Mouse (Mus musculus): ENCODE measurements around the gene Gm6525. TPM values are rescaled to one million over a fixed set of nuclear protein-coding genes. Genes with fewer than 3 reads are reported as not detected.

Gene Gm6525
- polyA plus RNA-seq, 1 experiment from 2014 or later = 3.7 TPM

DNA sequence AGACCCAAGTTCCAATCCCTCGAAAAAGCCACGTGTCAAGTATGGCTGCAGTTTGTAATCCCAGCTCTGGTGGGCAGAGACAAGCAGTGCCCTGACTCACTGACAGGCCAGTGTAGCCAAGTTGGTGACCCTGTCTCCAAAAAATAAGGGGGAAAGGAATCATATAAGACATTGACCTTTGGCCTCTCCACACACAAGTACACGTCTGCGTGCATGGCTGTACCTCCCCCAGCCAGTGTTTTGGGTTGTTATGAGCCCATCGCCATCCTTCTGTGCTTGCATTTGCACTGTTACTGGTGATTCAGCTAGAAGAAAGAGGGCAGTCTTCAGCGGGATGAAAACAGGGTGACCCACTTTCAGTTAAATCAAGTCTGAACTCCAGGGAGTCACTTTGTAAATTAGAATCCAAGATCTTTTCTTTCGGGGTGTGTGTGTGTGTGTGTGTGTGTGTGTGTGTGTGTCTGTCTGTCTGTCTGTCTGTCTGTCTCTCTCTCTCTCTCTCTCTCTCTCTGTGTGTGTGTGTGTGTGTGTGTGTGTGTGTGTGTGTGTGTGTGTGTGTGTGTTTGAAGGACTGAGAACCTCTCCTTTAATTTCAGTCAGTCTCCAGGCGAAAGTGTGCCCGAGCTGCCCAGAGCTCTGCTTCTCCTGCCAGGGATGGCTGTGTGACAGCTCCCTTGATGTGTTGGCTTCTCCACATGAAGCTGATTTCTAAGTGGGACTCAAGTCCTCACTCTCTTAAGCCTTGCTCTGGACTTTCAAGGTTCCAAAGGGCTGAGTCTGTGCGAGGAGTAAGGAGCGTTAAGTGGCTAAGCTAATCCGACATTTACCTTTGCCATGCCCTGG is 43.4 kb downstream of the Gm6525 start:
- H3K36me3 ChIP-seq (ENCODE audit: poor library complexity, severe bottlenecking) = 0 out of 2 replicates have a peak, but pooled peaks cover 7% of the 10 kb centered on the region
- 34% methylated on average over 12 of the region's 12 CpGs for WGBS
- peak overlapping the region; percentile 77 for H3K4me2 ChIP-seq
- no peaks in the 10 kb centered on the region for H3K9me3 ChIP-seq (replicated peaks)
- H3K4me1 ChIP-seq = peaks cover 82% of the 10 kb centered on the region
- ATAC-seq = no peak
- H3K27ac ChIP-seq = peak overlapping the region; percentile 66
- H3K9ac ChIP-seq = peak overlapping the region; percentile 62
- H3K4me3 ChIP-seq = peak overlapping the region; percentile 54
- no peaks in the 10 kb centered on the region for H3K27me3 ChIP-seq

DNA sequence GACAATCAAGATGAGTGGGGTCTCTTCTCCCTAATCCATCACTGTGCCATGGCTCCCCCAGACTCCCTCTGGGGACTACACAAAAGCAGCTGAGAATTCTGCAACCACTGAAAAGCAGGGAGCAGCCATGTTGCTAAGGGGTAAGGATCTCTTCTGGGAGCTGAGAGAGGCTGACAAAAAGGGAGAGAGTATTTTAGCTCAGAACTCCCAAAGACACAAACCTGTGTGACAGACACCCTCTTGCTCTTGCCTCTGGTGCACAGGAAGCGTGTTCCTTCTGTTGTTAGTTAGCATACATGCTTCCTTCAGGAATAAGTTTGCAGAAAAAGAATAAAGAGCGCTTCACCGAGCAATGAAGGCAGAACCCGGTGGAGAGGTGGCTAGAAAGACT is 44.1 kb downstream of the Gm6525 start:
- WGBS = 17% methylated on average over 4 of the region's 4 CpGs
- peak overlapping the region; percentile 77 for H3K4me2 ChIP-seq
- H3K27ac ChIP-seq = peak overlapping the region; percentile 66
- H3K27me3 ChIP-seq = no peaks in the 10 kb centered on the region
- no peaks in the 10 kb centered on the region for H3K9me3 ChIP-seq (replicated peaks)
- H3K4me3 ChIP-seq = peak overlapping the region; percentile 54
- H3K9ac ChIP-seq = peak overlapping the region; percentile 62
- ATAC-seq = no peak
- 0 out of 2 replicates have a peak, but pooled peaks cover 1% of the 10 kb centered on the region for H3K36me3 ChIP-seq (ENCODE audit: poor library complexity, severe bottlenecking)
- peaks cover 77% of the 10 kb centered on the region for H3K4me1 ChIP-seq

DNA sequence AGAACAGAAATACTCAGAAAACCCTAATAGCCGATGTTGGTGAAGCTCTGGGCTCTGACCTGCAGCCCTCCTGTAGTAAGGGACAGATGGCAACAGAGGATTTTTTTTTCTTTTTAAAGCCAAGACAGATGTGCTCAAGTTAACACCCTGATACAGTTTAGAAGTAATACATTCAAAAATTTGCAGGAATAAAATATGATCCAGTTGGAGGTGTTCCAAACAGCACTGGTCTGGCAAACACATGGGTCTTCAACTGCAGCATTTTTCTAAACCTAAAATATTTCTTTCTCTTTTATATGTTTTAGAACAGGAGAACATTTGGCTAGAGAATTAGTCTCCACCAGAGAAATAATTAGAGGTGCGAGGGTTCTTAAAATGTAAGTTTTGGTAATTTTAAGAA is 44.6 kb downstream of the Gm6525 start:
- no peak for ATAC-seq
- H3K36me3 ChIP-seq (ENCODE audit: poor library complexity, severe bottlenecking) = no peaks in the 10 kb centered on the region
- H3K4me3 ChIP-seq = peak overlapping the region; percentile 54
- no peaks in the 10 kb centered on the region for H3K9me3 ChIP-seq (replicated peaks)
- H3K27me3 ChIP-seq = no peaks in the 10 kb centered on the region
- peak overlapping the region; percentile 77 for H3K4me2 ChIP-seq
- peak overlapping the region; percentile 62 for H3K9ac ChIP-seq
- peaks cover 77% of the 10 kb centered on the region for H3K4me1 ChIP-seq
- WGBS = 42% methylated on average over 2 of the region's 2 CpGs
- H3K27ac ChIP-seq = peak overlapping the region; percentile 66; the same call in 1 of the 2 replicates

DNA sequence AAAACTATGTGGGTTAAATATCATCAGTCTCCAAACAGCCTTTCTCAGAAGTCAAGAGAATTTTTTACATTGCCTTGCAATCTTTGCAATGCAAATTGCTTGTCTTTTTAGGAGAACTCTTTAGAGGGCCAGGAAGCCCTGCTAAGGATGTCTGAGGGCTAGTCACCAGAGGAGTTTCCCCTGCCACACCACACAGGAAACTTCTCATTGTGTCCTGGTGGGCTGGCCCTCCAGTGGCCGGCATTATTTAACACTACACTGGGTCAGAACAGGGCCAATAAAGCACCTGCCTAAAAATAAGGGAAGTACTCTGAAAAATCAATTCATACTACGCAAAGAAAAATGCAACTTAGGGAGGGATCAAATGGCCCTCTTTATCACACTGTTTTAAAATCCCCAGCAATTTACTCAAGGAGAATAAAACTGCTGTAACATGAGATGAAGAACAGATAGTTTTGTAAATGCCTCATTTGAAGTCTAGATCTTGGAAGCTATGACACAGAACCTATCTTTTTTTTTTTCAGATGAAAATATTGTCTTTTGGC is 45.3 kb downstream of the Gm6525 start:
- H3K4me1 ChIP-seq = peaks cover 72% of the 10 kb centered on the region
- peak overlapping the region; percentile 70 for H3K9ac ChIP-seq
- H3K27me3 ChIP-seq = no peaks in the 10 kb centered on the region
- H3K36me3 ChIP-seq (ENCODE audit: poor library complexity, severe bottlenecking) = 0 out of 2 replicates have a peak, but pooled peaks cover under 1% of the 10 kb centered on the region
- no peak for ATAC-seq
- 9% methylated on average over 2 of the region's 2 CpGs for WGBS
- peak overlapping the region; percentile 83 for H3K27ac ChIP-seq
- H3K9me3 ChIP-seq (replicated peaks) = no peaks in the 10 kb centered on the region
- H3K4me2 ChIP-seq = peak overlapping the region; percentile 77
- peak overlapping the region; percentile 54 for H3K4me3 ChIP-seq

DNA sequence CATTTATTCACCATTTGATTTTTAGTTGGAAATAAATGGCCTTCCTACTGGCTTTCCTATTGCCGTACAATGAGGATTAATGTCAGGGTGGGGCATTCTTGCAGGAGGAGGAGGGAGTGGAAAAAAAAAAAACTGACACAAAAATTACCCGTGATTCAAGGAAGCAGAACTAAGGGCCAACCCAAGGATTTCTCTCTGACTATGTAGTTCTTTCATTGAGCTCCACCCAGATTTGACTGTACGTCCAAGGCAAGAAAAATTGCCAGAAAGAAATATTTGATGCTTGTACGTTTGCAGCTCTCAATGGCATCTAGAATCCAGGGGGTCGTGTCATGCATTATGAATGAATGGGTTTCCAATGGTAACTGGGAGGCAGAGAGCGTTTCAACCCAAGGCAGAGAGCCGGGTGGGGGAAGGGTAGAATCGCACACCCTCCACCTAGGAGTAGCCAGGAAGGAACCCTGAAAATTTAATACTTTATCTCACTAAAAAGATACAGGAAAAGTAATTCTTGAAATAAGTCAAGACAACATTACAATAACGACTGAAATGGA is 45.9 kb downstream of the Gm6525 start:
- WGBS = under 1% methylated on average over 9 of the region's 9 CpGs
- Histone ChIP-seq H3K4me3 (peak overlapping the region; percentile 54), H3K27ac (peak overlapping the region; percentile 83), H3K4me1 (peaks cover 67% of the 10 kb centered on the region), H3K4me2 (peak overlapping the region; percentile 77), H3K9me3 (replicated peaks) (no peaks in the 10 kb centered on the region), H3K27me3 (no peaks in the 10 kb centered on the region), H3K36me3 (ENCODE audit: poor library complexity, severe bottlenecking) (peaks cover 7% of the 10 kb centered on the region; the same call in 1 of the 2 replicates), H3K9ac (peak overlapping the region; percentile 70)
- ATAC-seq = peak; percentile 54

DNA sequence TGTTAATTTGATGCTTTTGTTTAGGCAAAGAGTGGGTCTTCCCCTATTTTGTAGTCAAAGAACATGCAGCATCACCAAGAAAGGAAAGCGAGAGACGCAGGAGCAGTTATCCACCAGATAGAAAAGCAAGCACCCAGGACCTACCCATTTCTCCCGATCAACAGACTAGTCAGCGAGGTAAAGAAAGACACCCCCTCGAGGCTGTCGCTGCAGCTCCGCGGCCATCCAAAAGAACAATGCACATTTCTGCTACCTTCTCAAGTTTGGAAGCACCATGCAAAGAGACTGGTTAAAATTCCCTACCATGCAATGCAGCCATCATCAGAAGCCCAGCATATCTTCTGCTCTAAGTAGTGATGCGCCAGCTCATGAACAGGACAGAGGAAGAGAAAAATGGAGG is 46.4 kb downstream of the Gm6525 start:
- Histone ChIP-seq H3K9me3 (replicated peaks) (no peaks in the 10 kb centered on the region), H3K36me3 (ENCODE audit: poor library complexity, severe bottlenecking) (peaks cover 7% of the 10 kb centered on the region; the same call in 1 of the 2 replicates), H3K27me3 (no peaks in the 10 kb centered on the region), H3K4me2 (peak overlapping the region; percentile 77), H3K9ac (peak overlapping the region; percentile 70), H3K4me1 (peaks cover 61% of the 10 kb centered on the region), H3K27ac (peak overlapping the region; percentile 83), H3K4me3 (peak overlapping the region; percentile 54)
- WGBS = 0% methylated on average over 9 of the region's 9 CpGs
- peak; percentile 20; the same call in 1 of the 2 replicates for ATAC-seq

DNA sequence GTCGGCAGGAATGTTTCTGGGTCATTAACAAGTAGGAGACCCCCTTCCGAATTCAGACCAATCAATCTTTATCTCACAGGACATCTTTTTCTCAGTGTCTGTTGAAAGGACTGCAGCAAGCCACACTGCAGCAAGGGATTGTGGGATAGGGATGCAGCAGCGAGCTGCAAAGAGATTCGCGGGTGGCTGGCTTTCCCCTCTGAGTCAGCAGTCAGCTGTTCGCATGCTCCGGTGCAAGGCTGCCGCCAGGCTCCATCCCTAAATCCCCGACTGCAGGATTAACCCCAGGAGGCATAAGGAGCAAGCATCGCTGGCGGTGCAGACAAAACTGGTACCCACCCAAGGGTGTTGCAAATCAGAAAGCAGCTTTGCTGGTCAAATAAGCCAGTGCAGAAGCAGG is 46.8 kb downstream of the Gm6525 start:
- Histone ChIP-seq H3K4me3 (peak overlapping the region; percentile 54), H3K9ac (peak overlapping the region; percentile 70), H3K9me3 (replicated peaks) (no peaks in the 10 kb centered on the region), H3K4me1 (peaks cover 57% of the 10 kb centered on the region), H3K36me3 (ENCODE audit: poor library complexity, severe bottlenecking) (peaks cover 11% of the 10 kb centered on the region), H3K4me2 (peak overlapping the region; percentile 77), H3K27me3 (no peaks in the 10 kb centered on the region), H3K27ac (peak overlapping the region; percentile 83)
- ATAC-seq = peak; percentile 81
- under 1% methylated on average over 11 of the region's 11 CpGs for WGBS

Other genes starting within 250 kb of the Gm6525 start
- 125 and 139 TPM in 2 replicates for gene Tmem131l, start 133.9 kb upstream of the Gm6525 start, polyA plus RNA-seq (2015; fragmentation: Nextera tagmentation; extraction: Ambion mirVana)
- 5.3 and 5.9 TPM in 2 replicates for gene Mnd1, start 18.3 kb upstream of the Gm6525 start, polyA plus RNA-seq (2015; fragmentation: Nextera tagmentation; extraction: Ambion mirVana)
- 130 and 138 TPM in 2 replicates for gene Trim2, start 132.8 kb downstream of the Gm6525 start, polyA plus RNA-seq (2015; fragmentation: Nextera tagmentation; extraction: Ambion mirVana)